In genomic region chr3:85362883-85363282, GRCm38 (mm10) we compare ENCODE assay signal across 12 mouse cellular contexts.
DNase-seq lines count a peak whose midpoint lies in the region; ATAC-seq and TF ChIP-seq lines count a peak whose summit lies in the region.
"Had no signal": no experiment of that assay in that cellular context is flagged by ENCODE, and none has a peak within 500 bp of the region (broad histone marks: within the 10 kb centered on the region; RNA-seq: fewer than 3 reads in every experiment).

No protein-coding gene starts in this region.

- no peak overlapping the region for H3K4me3 ChIP-seq in hindbrain, postnatal 0 days (ENCODE audit: low read length)
- H3K4me3 ChIP-seq in hindbrain, embryonic 10.5 days = no peak overlapping the region
- no peak overlapping the region for H3K4me3 ChIP-seq in heart, embryonic 12.5 days
- H3K4me3 ChIP-seq in limb, embryonic 10.5 days = no peak overlapping the region
- H3K4me3 ChIP-seq: liver, embryonic 15.5 days had no signal

- peak; percentile 53; the same call in 1 of the 2 replicates for ATAC-seq in hindbrain, postnatal 0 days
- no peak for ATAC-seq in heart, embryonic 12.5 days (ENCODE audit: insufficient number of reproducible peaks, low FRiP score)
- ATAC-seq: inflammation-experienced regulatory T-cells, adult 6 months had no signal

- H3K9me3 ChIP-seq in hindbrain, postnatal 0 days (ENCODE audit: low read length) = no peaks in the 10 kb centered on the region
- H3K9me3 ChIP-seq in hindbrain, embryonic 10.5 days = no peaks in the 10 kb centered on the region
- H3K9me3 ChIP-seq in heart, embryonic 12.5 days (replicated peaks) = no peaks in the 10 kb centered on the region
- no peaks in the 10 kb centered on the region for H3K9me3 ChIP-seq in limb, embryonic 10.5 days (replicated peaks)
- H3K9me3 ChIP-seq: liver, embryonic 15.5 days had no signal

- H3K27me3 ChIP-seq in hindbrain, postnatal 0 days (ENCODE audit: insufficient read depth, low read length) = no peaks in the 10 kb centered on the region
- H3K27me3 ChIP-seq in hindbrain, embryonic 10.5 days (ENCODE audit: insufficient read depth, poor library complexity, severe bottlenecking) = no peaks in the 10 kb centered on the region
- no peaks in the 10 kb centered on the region for H3K27me3 ChIP-seq in heart, embryonic 12.5 days (replicated peaks)
- no peaks in the 10 kb centered on the region for H3K27me3 ChIP-seq in limb, embryonic 10.5 days (ENCODE audit: low read depth, poor library complexity, severe bottlenecking)
- H3K27me3 ChIP-seq: liver, embryonic 15.5 days had no signal

- H3K4me2 ChIP-seq in hindbrain, postnatal 0 days (ENCODE audit: low read depth, low read length) = no peak overlapping the region
- no peak overlapping the region for H3K4me2 ChIP-seq in heart, embryonic 12.5 days
- H3K4me2 ChIP-seq: liver, embryonic 15.5 days had no signal

- H3K27ac ChIP-seq in hindbrain, postnatal 0 days = no peak overlapping the region
- no peak overlapping the region for H3K27ac ChIP-seq in hindbrain, embryonic 10.5 days
- H3K27ac ChIP-seq in heart, embryonic 12.5 days (ENCODE audit: poor library complexity, severe bottlenecking) = peak overlapping the region; percentile 3; the same call in 1 of the 2 replicates
- H3K27ac ChIP-seq in limb, embryonic 10.5 days = no peak overlapping the region
- H3K27ac ChIP-seq: liver, embryonic 15.5 days had no signal

- peak; percentile 31 for DNase-seq in cerebellum, adult 11 months
- DNase-seq in cerebellum, postnatal 4 days (ENCODE audit: low spot score in 2 of 2) = no peak
- peak; percentile 67 for DNase-seq in hindbrain, postnatal 0 days (ENCODE audit: low spot score)
- no peak for DNase-seq in hindbrain, embryonic 10.5 days (ENCODE audit: low spot score)
- DNase-seq in cerebellum, adult 11-12 months = peak; percentile 53
- DNase-seq in kidney, adult 8-10 months = no peak
- no peak for DNase-seq in limb, embryonic 10.5 days (ENCODE audit: low spot score)
- DNase-seq: adrenal gland, postnatal 25 days; thymus, postnatal 25 days had no signal

- TF ChIP-seq CTCF in hindbrain, postnatal 0 days (IDR thresholded peaks at IDR 0.05; ENCODE audit: low read depth) = no peak

- H3K9ac ChIP-seq in hindbrain, postnatal 0 days (replicated peaks; ENCODE audit: low read length) = no peak overlapping the region
- no peak overlapping the region for H3K9ac ChIP-seq in heart, embryonic 12.5 days
- H3K9ac ChIP-seq: liver, embryonic 15.5 days had no signal

- 52% methylated on average over 7 of the region's 7 CpGs for WGBS in hindbrain, postnatal 0 days
- WGBS in hindbrain, embryonic 10.5 days = 92% methylated on average over 7 of the region's 7 CpGs
- 56% methylated on average over 7 of the region's 7 CpGs for WGBS in heart, embryonic 12.5 days
- 93% methylated on average over 7 of the region's 7 CpGs for WGBS in limb, embryonic 10.5 days

- no peaks in the 10 kb centered on the region for H3K4me1 ChIP-seq in hindbrain, postnatal 0 days (ENCODE audit: insufficient read depth, low read length)
- H3K4me1 ChIP-seq in hindbrain, embryonic 10.5 days (replicated peaks) = no peaks in the 10 kb centered on the region
- H3K4me1 ChIP-seq in heart, embryonic 12.5 days (replicated peaks) = peaks cover 10% of the 10 kb centered on the region
- no peaks in the 10 kb centered on the region for H3K4me1 ChIP-seq in limb, embryonic 10.5 days
- H3K4me1 ChIP-seq: liver, embryonic 15.5 days had no signal

- H3K36me3 ChIP-seq in hindbrain, postnatal 0 days (ENCODE audit: insufficient read depth, low read length) = no peaks in the 10 kb centered on the region
- no peaks in the 10 kb centered on the region for H3K36me3 ChIP-seq in hindbrain, embryonic 10.5 days
- no peaks in the 10 kb centered on the region for H3K36me3 ChIP-seq in heart, embryonic 12.5 days
- no peaks in the 10 kb centered on the region for H3K36me3 ChIP-seq in limb, embryonic 10.5 days
- H3K36me3 ChIP-seq: liver, embryonic 15.5 days had no signal

Comparison
In these comparisons a context has a peak if more than half of its experiments do, and no peak if none do; other contexts are left out.
1. DNase-seq: peak in cerebellum, adult 11 months (single experiment), hindbrain, postnatal 0 days (single experiment) and cerebellum, adult 11-12 months (single experiment); none in cerebellum, postnatal 4 days (0 of 2), hindbrain, embryonic 10.5 days (single experiment), kidney, adult 8-10 months (0 of 2) and limb, embryonic 10.5 days (single experiment).